Mouse (Mus musculus) adrenal gland, postnatal 10 days (tissue): ENCODE measurements at regions not wholly inside any gene's neighbourhood (a gene's known extent, or its start where the extent isn't known, plus 50 kb on each side); places are given as distances from the start of the nearest gene placed in this dataset.

Experiments used
- DNase-seq: peaks from one replicate; pipeline ENCODE4 v3.0.0; 2021; ENCODE audit warnings: mixed read lengths

- DNase-seq: no peak
These were observed 278.5 kb downstream of the Olfr1505 start for GRCm38 (mm10) chr19:14191820-14192219.

GRCm38 (mm10) chr19:14197864-14198263 lies 284.5 kb downstream of the Olfr1505 start:
- DNase-seq: no peak

- no peak for DNase-seq
These were observed 307.2 kb downstream of the Olfr1505 start for GRCm38 (mm10) chr19:14220507-14220909.

- DNase-seq: no peak
These were observed 311.8 kb downstream of the Olfr1505 start for GRCm38 (mm10) chr19:14225061-14225696.

GRCm38 (mm10) chr19:14225787-14226186 lies 312.5 kb downstream of the Olfr1505 start:
- DNase-seq: no peak

GRCm38 (mm10) chr19:14226521-14226920 lies 313.2 kb downstream of the Olfr1505 start:
- peak; percentile 74 for DNase-seq

GRCm38 (mm10) chr19:14243565-14243964 lies 330.2 kb downstream of the Olfr1505 start:
- DNase-seq: no peak

GRCm38 (mm10) chr19:14246973-14247614 lies 333.8 kb downstream of the Olfr1505 start:
- no peak for DNase-seq

GRCm38 (mm10) chr19:14247979-14248378 lies 334.6 kb downstream of the Olfr1505 start:
- no peak for DNase-seq

- DNase-seq: no peak
These were observed 339.2 kb downstream of the Tle4 start for GRCm38 (mm10) chr19:14258621-14259051.

GRCm38 (mm10) chr19:14259223-14259622 lies 338.6 kb downstream of the Tle4 start:
- no peak for DNase-seq

GRCm38 (mm10) chr19:14289331-14289737 lies 308.5 kb downstream of the Tle4 start:
- no peak for DNase-seq

GRCm38 (mm10) chr19:14290911-14291310 lies 306.9 kb downstream of the Tle4 start:
- no peak for DNase-seq

GRCm38 (mm10) chr19:14293172-14293571 lies 304.7 kb downstream of the Tle4 start:
- DNase-seq: no peak

GRCm38 (mm10) chr19:14301176-14301943 lies 296.5 kb downstream of the Tle4 start:
- no peak for DNase-seq

- DNase-seq: no peak
These were observed 283.6 kb downstream of the Tle4 start for GRCm38 (mm10) chr19:14314301-14314700.

GRCm38 (mm10) chr19:14319677-14320191 lies 278.1 kb downstream of the Tle4 start:
- no peak for DNase-seq

GRCm38 (mm10) chr19:14325353-14326052 lies 272.3 kb downstream of the Tle4 start:
- no peak for DNase-seq

- DNase-seq: no peak
These were observed 264.5 kb downstream of the Tle4 start for GRCm38 (mm10) chr19:14333041-14334012.

GRCm38 (mm10) chr19:14337025-14337424 lies 260.8 kb downstream of the Tle4 start:
- no peak for DNase-seq

GRCm38 (mm10) chr19:14340759-14341158 lies 257.1 kb downstream of the Tle4 start:
- no peak for DNase-seq
